13 mouse cellular contexts compared by ENCODE assay signal in the genomic region with DNA sequence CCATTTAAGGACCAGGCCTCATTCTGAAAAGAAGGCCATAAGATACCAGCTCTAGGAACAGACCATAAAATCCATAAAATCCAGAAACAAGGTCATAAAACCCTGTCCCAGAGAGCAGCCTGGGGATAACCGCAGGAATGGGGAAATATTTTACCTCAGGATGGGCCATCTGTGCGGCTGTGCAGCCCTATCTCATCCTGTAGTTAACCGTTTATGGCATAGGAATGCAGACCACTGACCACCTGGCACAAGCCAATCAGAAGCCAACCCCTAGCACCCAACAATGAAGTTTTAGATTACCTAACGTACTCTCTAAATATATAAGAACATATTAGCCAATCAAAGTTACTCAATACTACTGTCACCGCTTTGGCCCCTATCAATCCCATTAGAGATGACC. TPM values are rescaled to one million over a fixed set of nuclear protein-coding genes. Genes with fewer than 3 reads are reported as not detected.
DNase-seq lines count a peak whose midpoint lies in the region; ATAC-seq lines count a peak whose summit lies in the region.
"Had no signal": no experiment of that assay in that cellular context is flagged by ENCODE, and none has a peak within 500 bp of the region (broad histone marks: within the 10 kb centered on the region; RNA-seq: fewer than 3 reads in every experiment).

No protein-coding gene starts in this region.

- 80% methylated on average over 5 of the region's 5 CpGs for WGBS in embryonic facial prominence, embryonic 10.5 days
- 75% methylated on average over 5 of the region's 5 CpGs for WGBS in embryonic facial prominence, embryonic 14.5 days
- WGBS in hindbrain, embryonic 13.5 days: 80% methylated on average over 5 of the region's 5 CpGs
- WGBS in midbrain, embryonic 13.5 days: 73% methylated on average over 5 of the region's 5 CpGs
- WGBS in kidney, embryonic 16.5 days: 75% methylated on average over 5 of the region's 5 CpGs

- no peaks in the 10 kb centered on the region for H3K27me3 ChIP-seq in embryonic facial prominence, embryonic 10.5 days (replicated peaks; ENCODE audit: low read depth, poor library complexity, severe bottlenecking)
- no peaks in the 10 kb centered on the region for H3K27me3 ChIP-seq in embryonic facial prominence, embryonic 14.5 days (replicated peaks; ENCODE audit: control insufficient read depth, insufficient read depth, low read length)
- no peaks in the 10 kb centered on the region for H3K27me3 ChIP-seq in hindbrain, embryonic 13.5 days
- no peaks in the 10 kb centered on the region for H3K27me3 ChIP-seq in midbrain, embryonic 13.5 days
- no peaks in the 10 kb centered on the region for H3K27me3 ChIP-seq in kidney, embryonic 16.5 days (ENCODE audit: insufficient read depth, low read length)
- H3K27me3 ChIP-seq: hindbrain, embryonic 15.5 days; liver, embryonic 12.5 days; Patski; stomach, embryonic 15.5 days had no signal

- H3K4me1 ChIP-seq in embryonic facial prominence, embryonic 10.5 days: peaks cover 16% of the 10 kb centered on the region
- H3K4me1 ChIP-seq in embryonic facial prominence, embryonic 14.5 days (ENCODE audit: control insufficient read depth, insufficient read depth, low read length): peaks cover 7% of the 10 kb centered on the region; the same call in 1 of the 2 replicates
- peaks cover 12% of the 10 kb centered on the region for H3K4me1 ChIP-seq in hindbrain, embryonic 13.5 days (replicated peaks)
- H3K4me1 ChIP-seq in midbrain, embryonic 13.5 days (replicated peaks): peaks cover 17% of the 10 kb centered on the region
- peaks cover 6% of the 10 kb centered on the region; the same call in 1 of the 2 replicates for H3K4me1 ChIP-seq in kidney, embryonic 16.5 days (ENCODE audit: insufficient read depth, low read length)
- H3K4me1 ChIP-seq: liver, embryonic 12.5 days; stomach, embryonic 15.5 days had no signal

- no peak overlapping the region for H3K4me2 ChIP-seq in embryonic facial prominence, embryonic 14.5 days (ENCODE audit: low read depth, low read length)
- H3K4me2 ChIP-seq in hindbrain, embryonic 13.5 days: no peak overlapping the region
- no peak overlapping the region for H3K4me2 ChIP-seq in midbrain, embryonic 13.5 days (replicated peaks)
- no peak overlapping the region for H3K4me2 ChIP-seq in kidney, embryonic 16.5 days (replicated peaks; ENCODE audit: low read depth, low read length)
- H3K4me2 ChIP-seq: liver, embryonic 12.5 days had no signal

- ATAC-seq in embryonic facial prominence, embryonic 14.5 days (ENCODE audit: low read depth): peak; percentile 24; the same call in 1 of the 2 replicates
- ATAC-seq in hindbrain, embryonic 13.5 days (ENCODE audit: low FRiP score): peak; percentile 25; the same call in 1 of the 2 replicates
- ATAC-seq in midbrain, embryonic 13.5 days: peak; percentile 18; the same call in 1 of the 2 replicates
- no peak for ATAC-seq in kidney, embryonic 16.5 days (ENCODE audit: low FRiP score, low TSS enrichment)
- ATAC-seq: liver, embryonic 12.5 days; lung, postnatal 0 days; Patski had no signal

- no peak for DNase-seq in embryonic facial prominence, embryonic 10.5 days (ENCODE audit: low spot score)
- no peak for DNase-seq in embryonic facial prominence, embryonic 14.5 days (ENCODE audit: low spot score)
- no peak for DNase-seq in adrenal gland, postnatal 25 days
- no peak for DNase-seq in cerebellum, adult 9-11 months

- no peaks in the 10 kb centered on the region for H3K9me3 ChIP-seq in embryonic facial prominence, embryonic 10.5 days
- H3K9me3 ChIP-seq in embryonic facial prominence, embryonic 14.5 days (ENCODE audit: control insufficient read depth, low read length): no peaks in the 10 kb centered on the region
- H3K9me3 ChIP-seq in hindbrain, embryonic 13.5 days: no peaks in the 10 kb centered on the region
- H3K9me3 ChIP-seq in midbrain, embryonic 13.5 days: no peaks in the 10 kb centered on the region
- no peaks in the 10 kb centered on the region for H3K9me3 ChIP-seq in kidney, embryonic 16.5 days (ENCODE audit: low read length)
- H3K9me3 ChIP-seq: heart, embryonic 10.5 days; hindbrain, embryonic 15.5 days; liver, embryonic 12.5 days; stomach, embryonic 15.5 days had no signal

- H3K9ac ChIP-seq in embryonic facial prominence, embryonic 14.5 days (ENCODE audit: low read depth, low read length): no peak overlapping the region
- H3K9ac ChIP-seq in hindbrain, embryonic 13.5 days: 0 out of 2 replicates have a peak overlapping the region, but pooled peaks have one; percentile 49
- H3K9ac ChIP-seq in midbrain, embryonic 13.5 days (replicated peaks): no peak overlapping the region
- no peak overlapping the region for H3K9ac ChIP-seq in kidney, embryonic 16.5 days (replicated peaks; ENCODE audit: low read length)
- H3K9ac ChIP-seq: liver, embryonic 12.5 days; stomach, embryonic 15.5 days had no signal

- no peaks in the 10 kb centered on the region for H3K36me3 ChIP-seq in embryonic facial prominence, embryonic 10.5 days (replicated peaks)
- no peaks in the 10 kb centered on the region for H3K36me3 ChIP-seq in embryonic facial prominence, embryonic 14.5 days (ENCODE audit: control insufficient read depth, insufficient read depth, low read length)
- H3K36me3 ChIP-seq in hindbrain, embryonic 13.5 days: no peaks in the 10 kb centered on the region
- H3K36me3 ChIP-seq in midbrain, embryonic 13.5 days: no peaks in the 10 kb centered on the region
- H3K36me3 ChIP-seq in kidney, embryonic 16.5 days (ENCODE audit: insufficient read depth, low read length): no peaks in the 10 kb centered on the region
- H3K36me3 ChIP-seq: heart, embryonic 10.5 days; hindbrain, embryonic 15.5 days; liver, embryonic 12.5 days; stomach, embryonic 15.5 days had no signal

- no peak overlapping the region for H3K4me3 ChIP-seq in embryonic facial prominence, embryonic 10.5 days
- no peak overlapping the region for H3K4me3 ChIP-seq in embryonic facial prominence, embryonic 14.5 days (ENCODE audit: low read depth, low read length)
- no peak overlapping the region for H3K4me3 ChIP-seq in hindbrain, embryonic 13.5 days
- no peak overlapping the region for H3K4me3 ChIP-seq in midbrain, embryonic 13.5 days (replicated peaks)
- no peak overlapping the region for H3K4me3 ChIP-seq in kidney, embryonic 16.5 days (ENCODE audit: low read length)
- H3K4me3 ChIP-seq: liver, embryonic 12.5 days; stomach, embryonic 15.5 days had no signal

- H3K27ac ChIP-seq in embryonic facial prominence, embryonic 10.5 days (replicated peaks): 0 out of 2 replicates have a peak overlapping the region, but pooled peaks have one; percentile 78
- no peak overlapping the region for H3K27ac ChIP-seq in embryonic facial prominence, embryonic 14.5 days (replicated peaks; ENCODE audit: low read depth, low read length)
- H3K27ac ChIP-seq in hindbrain, embryonic 13.5 days: 0 out of 2 replicates have a peak overlapping the region, but pooled peaks have one; percentile 35
- peak overlapping the region; percentile 78 for H3K27ac ChIP-seq in midbrain, embryonic 13.5 days
- H3K27ac ChIP-seq in kidney, embryonic 16.5 days (ENCODE audit: low read length): no peak overlapping the region
- H3K27ac ChIP-seq: liver, embryonic 12.5 days; stomach, embryonic 15.5 days had no signal

RNA-seq across cellular contexts. Expression of gene Slc2a12, which starts 36.5 kb away (rescaled TPM):
- polyA plus RNA-seq in embryonic facial prominence, embryonic 10.5 days (2016; fragmentation: Nextera tagmentation; extraction: Ambion mirVana): 1.2 and 1.7 TPM in 2 replicates
- 5.2 and 5.7 TPM in 2 replicates for polyA plus RNA-seq in embryonic facial prominence, embryonic 14.5 days (2014; fragmentation: Nextera tagmentation; extraction: Ambion mirVana)
- 4.2 and 5.2 TPM in 2 replicates for polyA plus RNA-seq in hindbrain, embryonic 13.5 days (2015; fragmentation: Nextera tagmentation; extraction: Ambion mirVana)
- 3.5 and 4.2 TPM in 2 replicates for polyA plus RNA-seq in midbrain, embryonic 13.5 days (2015; fragmentation: Nextera tagmentation; extraction: Ambion mirVana)
- total RNA-seq in adrenal gland, postnatal 25 days (2021): 0.86 and 2.3 TPM in 2 replicates
- 2.3 and 2.6 TPM in 2 replicates for polyA plus RNA-seq in kidney, embryonic 16.5 days (2015; fragmentation: Nextera tagmentation; extraction: Ambion mirVana)
- polyA plus RNA-seq: Patski had no signal

Comparison
In these comparisons a context has a peak if more than half of its experiments do, and no peak if none do; other contexts are left out.
1. H3K27ac ChIP-seq: peak in embryonic facial prominence, embryonic 10.5 days (single experiment), hindbrain, embryonic 13.5 days (single experiment) and midbrain, embryonic 13.5 days (single experiment); none in embryonic facial prominence, embryonic 14.5 days (single experiment) and kidney, embryonic 16.5 days (single experiment).